Comparison of ENCODE assay signal across 9 mouse cellular contexts in the genomic region with DNA sequence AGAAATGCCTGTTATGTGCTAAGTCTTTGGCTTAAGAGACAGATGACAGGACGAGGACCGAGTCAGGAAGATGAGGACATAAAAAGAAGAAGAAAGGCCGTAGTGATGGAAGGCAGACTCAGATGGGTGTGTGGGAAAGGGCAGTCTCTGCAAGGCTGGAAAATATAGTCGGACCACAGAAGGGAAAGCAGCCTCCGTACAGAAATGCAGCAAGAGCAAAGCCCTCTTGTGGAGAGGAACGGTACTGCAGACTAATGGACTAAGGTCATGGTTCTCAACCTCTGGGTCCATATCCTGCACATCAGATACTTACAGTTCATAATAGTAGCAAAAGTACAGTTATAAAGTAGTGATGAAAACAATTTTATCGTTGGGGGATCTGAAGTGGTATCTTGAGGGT. TPM values are rescaled to one million over a fixed set of nuclear protein-coding genes. Genes with fewer than 3 reads are reported as not detected.
DNase-seq lines count a peak whose midpoint lies in the region; ATAC-seq and TF ChIP-seq lines count a peak whose summit lies in the region.
"Had no signal": no experiment of that assay in that cellular context is flagged by ENCODE, and none has a peak within 500 bp of the region (broad histone marks: within the 10 kb centered on the region; RNA-seq: fewer than 3 reads in every experiment).

No protein-coding gene starts in this region.

- H3K9ac ChIP-seq in forebrain, embryonic 11.5 days (ENCODE audit: low read length), result no peak overlapping the region
- H3K9ac ChIP-seq in forebrain, embryonic 16.5 days (replicated peaks; ENCODE audit: low read depth, low read length), result no peak overlapping the region
- no peak overlapping the region for H3K9ac ChIP-seq in forebrain, embryonic 14.5 days (ENCODE audit: low read length)
- H3K9ac ChIP-seq: stomach, embryonic 15.5 days had no signal

- peak; percentile 67 for DNase-seq in forebrain, embryonic 11.5 days (ENCODE audit: low spot score)
- DNase-seq in ovary, postnatal 10 days (ENCODE audit: low spot score), result peak; percentile 29
- no peak for DNase-seq in ovary, postnatal 36 days (ENCODE audit: low spot score)
- DNase-seq in forebrain, embryonic 14.5 days (ENCODE audit: low spot score), result peak; percentile 66
- DNase-seq in limb, embryonic 10.5 days (ENCODE audit: low spot score), result peak; percentile 74
- DNase-seq in retina, embryonic 14.5 days (ENCODE audit: low spot score), result peak; percentile 89

- no peak overlapping the region for H3K4me3 ChIP-seq in forebrain, embryonic 11.5 days (ENCODE audit: low read depth, low read length)
- H3K4me3 ChIP-seq in forebrain, embryonic 16.5 days (replicated peaks; ENCODE audit: low read length), result no peak overlapping the region
- H3K4me3 ChIP-seq in bone marrow macrophage, adult 2 months (ENCODE audit: insufficient read depth, low read length), result no peak overlapping the region
- H3K4me3 ChIP-seq in forebrain, embryonic 14.5 days (ENCODE audit: low read depth, low read length), result no peak overlapping the region
- H3K4me3 ChIP-seq in limb, embryonic 10.5 days, result no peak overlapping the region
- H3K4me3 ChIP-seq: stomach, embryonic 15.5 days had no signal

- no peak overlapping the region for H3K27ac ChIP-seq in forebrain, embryonic 11.5 days (ENCODE audit: low read depth, low read length)
- no peak overlapping the region for H3K27ac ChIP-seq in forebrain, embryonic 16.5 days (ENCODE audit: low read length)
- no peak overlapping the region for H3K27ac ChIP-seq in bone marrow macrophage, adult 2 months (ENCODE audit: insufficient read depth, low read depth, low read length)
- no peak overlapping the region for H3K27ac ChIP-seq in forebrain, embryonic 14.5 days (ENCODE audit: low read depth, low read length)
- no peak overlapping the region for H3K27ac ChIP-seq in limb, embryonic 10.5 days
- H3K27ac ChIP-seq: stomach, embryonic 15.5 days had no signal

- TF ChIP-seq POLR2A in bone marrow macrophage, adult 2 months (IDR thresholded peaks at IDR 0.05; ENCODE audit: borderline replicate concordance, low read depth, low read length), result no peak

- H3K4me2 ChIP-seq in forebrain, embryonic 11.5 days (ENCODE audit: low read depth, low read length, severe bottlenecking), result no peak overlapping the region
- H3K4me2 ChIP-seq in forebrain, embryonic 16.5 days (ENCODE audit: low read length), result no peak overlapping the region
- no peak overlapping the region for H3K4me2 ChIP-seq in forebrain, embryonic 14.5 days (ENCODE audit: low read length)
- H3K4me2 ChIP-seq: stomach, embryonic 15.5 days had no signal

- no peak for ATAC-seq in forebrain, embryonic 11.5 days (replicated peaks; ENCODE audit: low FRiP score)
- no peak for ATAC-seq in forebrain, embryonic 16.5 days
- ATAC-seq in forebrain, embryonic 14.5 days, result no peak

- peak; percentile 39 for TF ChIP-seq CTCF in bone marrow macrophage, adult 2 months (IDR thresholded peaks at IDR 0.05; ENCODE audit: low read depth, low read length)

- no peaks in the 10 kb centered on the region for H3K27me3 ChIP-seq in forebrain, embryonic 11.5 days (ENCODE audit: control insufficient read depth, insufficient read depth, low read length)
- no peaks in the 10 kb centered on the region for H3K27me3 ChIP-seq in forebrain, embryonic 16.5 days (replicated peaks; ENCODE audit: control insufficient read depth, insufficient read depth, low read length)
- no peaks in the 10 kb centered on the region for H3K27me3 ChIP-seq in forebrain, embryonic 14.5 days (replicated peaks; ENCODE audit: control insufficient read depth, insufficient read depth, low read length)
- no peaks in the 10 kb centered on the region for H3K27me3 ChIP-seq in limb, embryonic 10.5 days (ENCODE audit: low read depth, poor library complexity, severe bottlenecking)
- H3K27me3 ChIP-seq: stomach, embryonic 15.5 days had no signal

- H3K36me3 ChIP-seq in forebrain, embryonic 11.5 days (ENCODE audit: control insufficient read depth, insufficient read depth, low read length), result no peaks in the 10 kb centered on the region
- H3K36me3 ChIP-seq in forebrain, embryonic 16.5 days (ENCODE audit: control insufficient read depth, insufficient read depth), result no peaks in the 10 kb centered on the region
- no peaks in the 10 kb centered on the region for H3K36me3 ChIP-seq in forebrain, embryonic 14.5 days (ENCODE audit: control insufficient read depth, insufficient read depth, low read length)
- H3K36me3 ChIP-seq in limb, embryonic 10.5 days, result no peaks in the 10 kb centered on the region
- H3K36me3 ChIP-seq: stomach, embryonic 15.5 days had no signal

- 33% methylated on average over 7 of the region's 7 CpGs for WGBS in forebrain, embryonic 11.5 days
- WGBS in forebrain, embryonic 16.5 days, result 34% methylated on average over 7 of the region's 7 CpGs
- 29% methylated on average over 7 of the region's 7 CpGs for WGBS in forebrain, embryonic 14.5 days
- 32% methylated on average over 7 of the region's 7 CpGs for whole genome bisulfite sequencing in limb, embryonic 10.5 days

- H3K4me1 ChIP-seq in forebrain, embryonic 11.5 days (replicated peaks; ENCODE audit: control insufficient read depth, insufficient read depth, low read length), result no peaks in the 10 kb centered on the region
- no peaks in the 10 kb centered on the region for H3K4me1 ChIP-seq in forebrain, embryonic 16.5 days (replicated peaks; ENCODE audit: control insufficient read depth, insufficient read depth, low read length)
- no peaks in the 10 kb centered on the region for H3K4me1 ChIP-seq in bone marrow macrophage, adult 2 months (ENCODE audit: control insufficient read depth, insufficient read depth, low read length)
- H3K4me1 ChIP-seq in forebrain, embryonic 14.5 days (ENCODE audit: control insufficient read depth, insufficient read depth, low read length), result no peaks in the 10 kb centered on the region
- H3K4me1 ChIP-seq in limb, embryonic 10.5 days, result no peaks in the 10 kb centered on the region
- H3K4me1 ChIP-seq: stomach, embryonic 15.5 days had no signal

- H3K9me3 ChIP-seq in forebrain, embryonic 11.5 days (ENCODE audit: control insufficient read depth, low read length), result no peaks in the 10 kb centered on the region; the same call in 1 of the 2 replicates
- 0 out of 2 replicates have a peak, but pooled peaks cover 4% of the 10 kb centered on the region for H3K9me3 ChIP-seq in forebrain, embryonic 16.5 days (ENCODE audit: control insufficient read depth, low read length)
- H3K9me3 ChIP-seq in forebrain, embryonic 14.5 days (replicated peaks; ENCODE audit: control insufficient read depth, low read length), result peaks cover 5% of the 10 kb centered on the region; the same call in 1 of the 2 replicates
- H3K9me3 ChIP-seq in limb, embryonic 10.5 days (replicated peaks), result no peaks in the 10 kb centered on the region
- H3K9me3 ChIP-seq: stomach, embryonic 15.5 days had no signal

RNA-seq across cellular contexts. Expression of a gene that starts 11.7 kb away (rescaled TPM):
- 3.9 and 5.1 TPM in 2 replicates for polyA plus RNA-seq in forebrain, embryonic 11.5 days (2014; fragmentation: Nextera tagmentation; extraction: Ambion mirVana)
- polyA plus RNA-seq in forebrain, embryonic 16.5 days (2015; fragmentation: Nextera tagmentation; extraction: Ambion mirVana), result 2.5 and 4.3 TPM in 2 replicates
- 3.5 and 4.8 TPM in 2 replicates for polyA plus RNA-seq in bone marrow macrophage, adult 2 months (2012; ENCODE audit: insufficient read depth, insufficient read length, missing spikeins)
- polyA plus RNA-seq in forebrain, embryonic 14.5 days (2014; fragmentation: Nextera tagmentation; extraction: Ambion mirVana), result 2.8 and 4.6 TPM in 2 replicates
- polyA plus RNA-seq in limb, embryonic 10.5 days (2016; fragmentation: Nextera tagmentation; extraction: Ambion mirVana), result 3.6 and 3.7 TPM in 2 replicates

RNA-seq across cellular contexts. Expression of a gene that starts 11.9 kb away (rescaled TPM):
- 3.4 and 4.3 TPM in 2 replicates for polyA plus RNA-seq in forebrain, embryonic 11.5 days (2014; fragmentation: Nextera tagmentation; extraction: Ambion mirVana)
- 5.1 and 7.0 TPM in 2 replicates for polyA plus RNA-seq in forebrain, embryonic 16.5 days (2015; fragmentation: Nextera tagmentation; extraction: Ambion mirVana)
- not detected in 2 replicates for polyA plus RNA-seq in bone marrow macrophage, adult 2 months (2012; ENCODE audit: insufficient read depth, insufficient read length, missing spikeins)
- polyA plus RNA-seq in forebrain, embryonic 14.5 days (2014; fragmentation: Nextera tagmentation; extraction: Ambion mirVana), result 5.9 and 6.5 TPM in 2 replicates
- polyA plus RNA-seq in limb, embryonic 10.5 days (2016; fragmentation: Nextera tagmentation; extraction: Ambion mirVana), result 2.5 and 2.9 TPM in 2 replicates
